Mouse (Mus musculus) left cerebral cortex, adult 9 months (tissue): Measurements from ENCODE around the gene Gm11060.
A peak's percentile ranks its signal among the peaks of the same experiment; 100 is the strongest.

Experiments
- DNase-seq, 2 experiments: peaks; one replicate each; pipeline ENCODE4 v3.0.0; 2022; ENCODE audit warnings: low spot score in 2 of 2

Gm11060 gene

DNA sequence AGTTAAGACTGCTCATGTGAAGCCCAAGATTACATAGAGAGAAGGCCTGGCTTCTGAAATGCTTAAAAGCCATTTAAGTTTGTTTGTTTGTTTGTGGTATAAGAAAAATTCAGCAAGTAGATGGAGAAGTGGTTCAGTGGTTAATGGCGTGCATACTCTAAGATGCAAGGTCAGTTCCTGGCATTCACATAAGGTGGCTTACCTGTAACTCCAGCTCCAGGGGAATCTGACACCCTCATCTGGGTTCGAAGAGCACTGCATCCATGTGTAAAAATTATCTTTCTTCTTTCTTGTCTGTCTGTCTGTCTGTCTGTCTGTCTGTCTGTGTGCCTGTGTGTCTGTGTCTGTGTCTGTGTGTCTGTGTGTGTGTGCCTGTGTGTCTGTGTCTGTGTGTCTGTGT, at the start of gene Gm11060:
Gene Gm11060 (plus strand): TSS at position 301 of the 400 bp plus-strand sequence.
- DNase-seq: no peak

DNA sequence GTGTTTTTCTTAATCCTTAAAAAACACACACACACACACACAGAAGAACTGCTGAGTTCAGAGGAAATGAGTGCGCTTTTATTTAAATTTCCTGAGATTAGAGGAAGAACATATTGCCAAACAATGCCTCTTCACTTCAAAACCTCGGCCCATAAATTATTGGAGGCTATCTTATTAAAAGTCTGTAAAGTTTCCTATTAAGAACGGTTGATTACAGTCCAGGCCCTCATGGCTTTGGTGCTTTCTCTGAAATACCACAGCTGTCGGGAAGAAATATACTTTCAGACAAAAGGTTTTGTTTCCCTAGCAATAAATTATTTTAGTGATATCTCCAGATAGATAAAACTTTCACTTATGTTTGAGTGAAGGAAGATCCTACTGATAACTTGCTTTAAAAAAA, 48.7 kb upstream of the Gm11060 start:
- no peak for DNase-seq

DNA sequence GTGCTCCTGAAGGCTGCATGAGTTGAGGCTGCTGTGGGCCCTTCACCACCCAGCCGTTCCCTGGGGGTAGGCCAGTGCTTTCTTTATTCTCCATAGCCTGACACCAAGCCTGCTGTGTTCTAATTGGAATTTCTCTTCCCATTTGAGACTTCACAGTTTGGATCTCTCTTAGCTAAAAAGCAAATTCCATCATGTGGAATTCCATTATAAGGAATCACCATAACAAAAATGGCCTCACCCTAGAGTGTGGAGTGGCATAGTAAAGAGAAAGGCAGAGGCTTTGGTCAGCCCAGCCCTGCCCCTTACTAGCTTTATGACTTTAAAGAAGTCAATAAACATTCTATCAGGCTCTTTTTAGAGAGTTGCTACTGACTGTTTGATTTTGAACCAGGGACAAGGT, 43.5 kb upstream of the Gm11060 start:
- DNase-seq: no peak

DNA sequence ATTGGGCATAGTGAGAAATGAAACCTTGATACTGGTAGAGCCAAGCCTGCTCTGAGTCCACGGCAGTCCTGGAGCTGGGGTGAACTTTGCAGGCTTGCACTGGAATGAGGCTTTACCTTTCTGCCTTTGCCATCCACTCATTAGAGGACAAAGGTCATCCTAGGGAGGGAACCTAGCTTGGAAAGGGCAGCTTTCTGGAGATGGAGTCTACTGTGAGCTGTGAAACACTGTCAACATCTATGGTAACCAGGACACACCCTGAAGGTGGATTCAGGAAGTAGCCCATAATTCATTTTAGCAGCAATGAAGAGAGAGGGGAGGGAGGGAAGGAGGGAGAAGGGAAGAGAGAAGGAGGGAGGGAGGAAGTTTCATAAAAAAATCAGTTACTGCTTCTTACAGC, 36.3 kb upstream of the Gm11060 start:
- no peak for DNase-seq

DNA sequence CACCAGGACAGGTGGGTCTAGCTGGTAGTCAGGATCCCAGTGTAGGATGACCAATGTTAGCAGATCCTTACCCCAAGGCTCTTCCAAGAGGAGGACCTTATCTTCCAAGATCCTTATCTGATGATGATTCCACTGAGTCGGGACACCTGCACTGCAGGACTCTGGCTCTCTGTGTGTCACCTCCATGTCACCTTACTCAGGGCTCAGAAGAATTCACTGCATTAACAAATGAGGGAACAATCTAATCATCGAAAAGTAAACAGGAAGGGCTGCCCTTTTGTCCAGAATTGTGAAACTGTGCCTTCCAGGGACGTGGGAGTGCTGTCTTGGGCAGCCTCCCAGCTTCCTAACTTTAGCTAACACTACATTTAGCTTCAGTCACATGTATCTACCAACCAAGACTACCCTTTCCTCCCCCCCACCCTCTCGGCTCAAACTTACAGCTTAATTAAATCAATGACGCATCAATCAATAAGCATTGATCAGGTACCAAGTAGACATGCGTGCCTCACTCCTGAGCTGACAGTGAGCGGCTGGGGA, 33.2 kb upstream of the Gm11060 start:
- peak in 1 of 2 experiments; percentile 6 for DNase-seq

DNA sequence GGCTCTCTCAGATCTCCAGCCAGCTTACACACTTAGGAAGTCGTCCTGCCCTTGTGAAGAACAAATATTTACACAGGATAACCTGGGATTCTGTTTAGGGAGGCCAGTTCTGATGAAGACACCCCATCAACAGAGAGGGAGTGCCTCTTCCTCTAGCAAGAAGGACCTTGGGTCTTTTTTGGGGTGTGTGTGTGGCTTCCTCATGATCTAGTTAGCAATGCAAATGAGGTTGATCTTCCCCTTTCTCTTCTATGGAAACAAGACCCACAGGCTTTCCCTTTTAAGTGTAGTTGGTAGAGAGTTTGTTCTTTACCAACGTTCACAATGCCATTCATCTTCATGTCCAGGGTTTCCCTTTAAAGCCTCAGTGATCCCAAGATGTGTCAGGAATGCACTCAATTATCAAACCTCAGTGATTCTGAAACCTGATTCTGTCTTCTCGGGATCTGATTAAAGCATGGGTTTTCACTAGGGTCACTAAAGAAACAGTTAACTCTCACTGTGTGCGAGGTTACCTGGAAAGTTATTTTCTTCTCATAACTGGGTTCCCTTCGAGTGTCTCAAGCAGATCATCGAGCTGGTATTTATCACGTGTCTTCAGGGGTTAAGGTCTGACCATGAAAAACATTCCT, 29.0 kb upstream of the Gm11060 start:
- DNase-seq: no peak

DNA sequence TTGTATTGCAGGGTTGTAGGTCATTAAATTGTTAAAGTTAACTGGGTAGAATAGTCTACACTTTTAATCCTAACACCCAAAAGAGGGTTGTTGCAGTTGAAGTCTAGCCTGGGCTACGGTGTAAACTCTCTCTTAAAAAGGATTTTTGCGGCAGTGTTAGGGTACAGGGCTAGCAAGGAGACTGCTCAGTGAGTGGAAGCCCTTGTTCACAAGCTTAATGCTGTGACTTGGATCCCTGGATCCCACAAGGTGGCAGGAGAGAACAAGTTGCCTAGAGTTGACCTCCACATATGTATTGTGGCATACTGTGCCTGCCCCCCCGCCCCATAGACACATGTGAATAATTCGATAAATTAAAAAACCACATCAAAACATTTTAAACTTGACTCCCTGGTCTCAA, 19.3 kb upstream of the Gm11060 start:
- DNase-seq: no peak

DNA sequence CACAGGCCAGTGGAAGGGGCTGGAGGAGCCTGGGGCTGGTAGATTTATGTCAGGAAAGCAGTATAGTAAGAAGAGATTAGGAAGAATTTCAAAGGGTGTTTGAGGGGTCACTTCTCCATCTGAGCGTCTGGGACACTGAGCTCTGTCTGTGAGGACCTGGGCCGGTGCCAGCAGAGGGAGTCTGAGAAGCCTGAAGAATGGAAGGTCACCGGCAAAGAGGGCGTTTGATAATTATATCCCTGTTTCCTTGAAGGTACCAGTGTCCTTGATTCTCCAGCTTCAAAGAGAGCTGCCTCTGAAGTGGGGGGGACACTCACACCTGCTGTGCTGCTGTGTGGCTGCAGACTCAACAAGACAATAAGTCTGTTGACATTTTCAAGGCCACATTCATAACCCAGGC, 17.6 kb upstream of the Gm11060 start:
- no peak for DNase-seq

DNA sequence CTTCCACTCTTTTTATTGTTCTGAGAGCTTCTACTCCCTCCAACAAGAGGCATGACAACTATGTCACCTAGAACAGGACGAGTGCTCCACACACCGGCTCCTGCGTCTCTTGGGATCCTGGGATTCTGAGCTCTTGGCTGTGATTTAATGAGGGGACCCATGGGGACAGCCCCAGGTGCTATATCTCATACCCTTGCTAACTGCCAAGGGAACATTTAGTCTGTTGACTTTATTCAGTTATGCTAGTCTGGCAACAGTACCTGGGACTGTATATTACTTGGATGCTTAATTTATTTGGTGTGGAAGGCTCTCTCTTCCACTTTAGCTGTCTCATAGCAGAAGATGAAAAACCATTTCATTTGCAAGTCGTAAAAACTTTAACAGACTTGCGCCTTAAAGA, 16.0 kb upstream of the Gm11060 start:
- no peak for DNase-seq

DNA sequence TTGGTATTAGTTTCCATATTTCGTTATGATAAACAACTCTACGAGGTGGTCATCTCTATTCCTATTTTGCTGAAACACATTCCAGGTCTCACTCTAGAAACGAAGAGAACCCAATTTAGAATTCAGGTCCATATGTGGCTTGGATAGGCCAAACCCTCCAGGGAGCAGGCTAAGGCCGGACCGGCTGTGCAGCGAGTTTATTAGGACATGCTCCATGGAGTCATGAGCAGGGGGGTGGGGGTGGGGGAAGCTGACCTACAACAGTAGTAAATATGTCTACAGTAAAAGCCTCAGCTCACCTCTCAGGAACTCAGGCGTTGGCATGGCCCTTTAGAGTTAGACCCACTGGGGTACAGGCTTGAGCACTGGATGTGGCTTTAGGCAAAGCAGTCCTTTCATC, 14.7 kb upstream of the Gm11060 start:
- no peak for DNase-seq

DNA sequence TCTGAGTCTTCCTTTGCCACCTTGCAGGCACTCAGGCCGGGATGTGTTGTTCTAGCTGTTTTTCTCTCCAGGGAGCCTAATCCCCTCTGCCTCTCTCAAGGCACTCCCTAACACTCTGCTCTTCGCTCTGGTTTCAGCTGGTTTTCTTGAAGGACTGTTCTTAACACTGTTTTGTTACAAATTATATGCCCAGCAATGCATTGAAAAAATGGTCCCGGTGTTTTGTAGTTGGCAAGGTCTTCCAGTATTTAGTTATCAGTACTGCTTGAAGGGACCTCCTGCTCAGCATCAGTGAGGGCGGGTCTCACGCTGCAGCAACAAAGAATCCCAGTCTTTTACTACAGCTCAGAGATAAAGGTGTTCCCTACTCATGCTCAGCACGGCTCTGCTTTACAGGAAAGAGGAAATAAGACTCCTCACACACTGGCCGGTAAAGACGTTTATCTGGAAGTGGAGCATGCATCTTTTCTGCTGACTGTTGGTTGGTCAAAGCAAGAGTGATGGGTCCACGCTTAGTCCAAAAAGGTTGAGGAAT, 9.5 kb upstream of the Gm11060 start:
- DNase-seq: no peak

DNA sequence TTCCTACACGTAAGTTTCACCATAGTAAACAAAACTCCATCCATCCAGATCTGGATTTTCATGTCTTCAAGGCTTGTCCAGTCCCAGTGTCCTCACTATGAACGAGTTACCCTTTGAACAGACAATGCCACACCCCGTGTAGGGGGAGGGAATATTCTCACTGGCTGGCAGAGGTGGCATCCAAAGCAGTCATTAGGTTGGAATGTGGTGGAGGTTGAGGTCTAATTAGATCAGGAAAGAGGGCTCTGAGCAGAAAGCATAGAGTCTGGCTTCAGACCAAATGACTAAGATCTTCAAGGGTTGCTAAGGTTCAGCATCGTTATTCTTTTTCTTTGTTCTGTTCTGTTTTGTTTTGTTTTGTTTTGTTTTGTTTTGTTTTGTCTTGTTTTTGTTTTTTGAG, 7.8 kb upstream of the Gm11060 start:
- DNase-seq: no peak

DNA sequence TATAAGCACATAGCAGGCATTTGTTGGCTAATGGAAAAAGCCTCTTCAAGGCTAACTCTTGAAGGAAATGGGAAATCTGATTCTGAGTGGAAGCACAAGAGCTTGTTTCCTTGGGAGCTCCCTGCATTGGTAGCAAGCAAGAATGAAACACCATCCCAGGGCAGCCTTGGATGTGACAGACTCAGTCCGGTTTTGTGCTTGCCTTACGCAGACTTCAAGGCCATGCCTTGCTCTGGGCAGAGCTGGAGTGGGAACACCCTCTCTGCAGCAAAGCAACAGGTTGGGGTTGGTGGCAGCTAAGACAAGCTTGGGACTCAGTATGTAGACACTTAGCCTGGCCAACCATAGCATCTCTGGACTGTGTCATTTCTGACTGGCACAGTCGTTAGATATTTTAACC, 5.7 kb upstream of the Gm11060 start:
- no peak for DNase-seq

DNA sequence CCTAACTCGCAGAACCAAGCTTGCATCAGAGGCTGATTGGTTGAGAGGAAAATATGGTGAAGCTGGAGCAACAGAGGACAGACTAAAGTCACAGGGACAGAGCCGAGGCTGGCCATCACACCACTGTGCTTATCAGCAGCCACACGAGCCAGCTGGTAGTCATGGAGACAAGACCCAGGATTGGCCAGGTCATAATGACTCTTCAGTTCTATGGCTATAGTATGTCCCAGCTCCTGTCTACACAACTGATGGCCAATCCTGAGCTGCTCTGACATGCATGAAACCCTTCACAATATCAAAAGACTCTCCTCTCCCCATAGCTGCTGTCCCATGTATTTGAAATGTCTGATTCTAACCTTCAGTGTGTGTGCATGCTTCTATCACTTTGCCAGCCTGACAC, 3.8 kb upstream of the Gm11060 start:
- DNase-seq: no peak

DNA sequence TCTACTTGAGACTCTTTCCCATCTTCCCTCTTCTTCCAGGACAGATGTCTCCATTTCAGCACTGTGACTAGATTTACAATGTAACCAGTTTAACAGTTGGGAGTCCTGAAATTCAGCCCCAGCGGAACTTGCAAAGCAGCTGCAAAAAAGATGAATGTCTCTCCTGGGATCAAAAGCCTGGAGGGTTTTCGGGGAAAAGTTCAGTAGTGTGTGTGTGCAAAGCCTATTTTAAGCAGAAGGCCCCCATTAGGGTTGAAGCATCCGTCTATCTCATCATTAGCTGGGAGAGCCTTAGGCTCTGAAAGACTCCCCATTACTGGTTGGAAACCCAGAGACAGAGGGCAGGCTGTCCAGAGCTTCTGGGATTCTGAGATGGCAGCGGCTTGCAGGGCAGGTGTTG, 2.7 kb upstream of the Gm11060 start:
- DNase-seq: no peak

DNA sequence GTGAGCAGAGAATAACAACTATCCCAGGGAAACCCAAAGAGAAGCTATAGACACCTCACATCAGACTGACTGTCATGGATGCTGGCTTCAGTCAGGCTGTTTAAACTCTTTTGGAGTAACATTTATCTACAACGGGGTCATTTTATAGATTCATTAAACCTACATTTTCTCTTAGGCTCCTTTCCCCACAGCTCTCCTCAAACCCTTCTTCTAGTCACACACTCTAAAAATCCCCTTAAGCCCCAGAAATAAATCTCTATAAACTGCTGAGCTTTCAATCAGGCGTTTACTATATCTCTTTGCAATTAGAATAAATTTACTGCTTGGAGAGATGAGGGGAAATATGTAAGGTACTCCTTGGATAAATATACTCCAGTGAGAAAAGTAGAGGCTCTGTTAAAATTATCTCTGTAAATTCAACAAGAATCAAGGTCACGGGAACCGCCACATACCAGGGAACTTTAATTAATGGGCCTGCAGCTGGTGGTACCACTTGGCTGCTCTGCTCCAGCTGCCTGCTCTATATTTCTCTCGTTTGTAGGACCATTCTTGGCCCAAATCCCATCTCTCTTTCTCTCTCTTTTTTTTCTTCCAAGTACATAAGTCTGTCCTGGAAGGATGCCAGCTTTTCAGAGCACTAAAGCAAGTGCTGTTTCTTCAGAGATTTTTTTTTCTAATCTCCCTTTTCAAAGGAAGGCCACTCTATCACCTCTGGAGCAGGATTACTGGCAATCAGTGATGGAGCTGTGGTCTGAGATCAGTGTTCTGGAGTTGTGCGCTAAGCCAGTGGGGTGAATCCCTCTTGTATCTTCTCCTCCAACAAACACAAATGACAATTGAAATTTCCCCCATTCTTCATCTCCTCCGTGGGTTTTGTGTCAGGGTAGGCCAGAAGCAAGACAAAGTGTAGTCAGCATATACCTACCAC, 2.0 kb upstream of the Gm11060 start:
- peak; percentile 8 to 14 for DNase-seq

DNA sequence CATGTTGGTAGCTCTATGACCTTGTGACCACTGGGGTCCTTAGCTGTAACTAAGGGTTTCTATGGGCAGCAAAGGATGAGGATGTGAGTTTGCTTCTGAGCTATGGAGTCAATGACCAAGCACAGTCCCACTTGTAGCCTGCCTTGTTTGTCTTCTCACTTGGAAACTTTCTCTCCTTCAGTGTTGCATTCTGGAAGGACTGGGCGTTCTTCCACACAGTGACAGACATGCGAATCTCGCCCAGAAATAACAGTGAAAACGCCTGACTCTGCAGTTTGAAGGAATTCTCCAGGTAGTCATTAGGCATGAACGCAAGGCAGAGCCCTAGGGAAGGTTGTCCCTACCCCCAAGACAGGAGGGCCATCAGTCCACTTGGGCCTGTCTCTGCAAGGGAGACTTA, 827 bp upstream of the Gm11060 start:
- DNase-seq: no peak

DNA sequence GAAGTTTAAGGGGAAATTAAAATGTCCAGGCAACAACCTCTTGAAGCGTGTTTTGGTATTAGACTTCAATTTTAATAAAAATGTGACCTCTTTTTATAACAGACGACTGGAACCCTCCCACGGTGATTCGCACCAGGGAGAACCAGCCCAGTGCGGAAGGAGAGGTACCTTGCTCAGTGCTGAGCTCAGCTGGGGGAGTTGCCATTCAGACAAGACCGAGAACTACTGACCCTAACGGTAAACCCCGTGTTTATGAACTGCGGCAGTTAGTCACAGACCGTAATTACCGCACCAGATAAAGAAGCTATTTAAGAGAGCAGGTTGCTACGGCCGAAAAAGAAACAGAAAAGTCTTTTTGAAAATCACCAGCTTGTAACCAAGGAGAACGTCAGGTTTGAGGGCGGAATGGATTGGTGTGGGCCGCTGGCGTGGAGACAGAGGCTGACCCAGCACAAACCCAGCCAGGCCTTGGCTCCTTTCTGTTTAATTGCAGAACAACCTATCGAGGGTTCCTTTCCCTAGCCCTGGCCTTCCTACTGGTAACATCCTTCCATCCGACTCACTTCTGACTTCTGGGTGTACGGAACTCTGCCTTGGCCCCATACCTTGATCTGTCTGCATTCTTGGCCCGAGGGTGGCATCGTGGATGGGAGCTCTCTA, 5.6 kb downstream of the Gm11060 start:
- DNase-seq: no peak

DNA sequence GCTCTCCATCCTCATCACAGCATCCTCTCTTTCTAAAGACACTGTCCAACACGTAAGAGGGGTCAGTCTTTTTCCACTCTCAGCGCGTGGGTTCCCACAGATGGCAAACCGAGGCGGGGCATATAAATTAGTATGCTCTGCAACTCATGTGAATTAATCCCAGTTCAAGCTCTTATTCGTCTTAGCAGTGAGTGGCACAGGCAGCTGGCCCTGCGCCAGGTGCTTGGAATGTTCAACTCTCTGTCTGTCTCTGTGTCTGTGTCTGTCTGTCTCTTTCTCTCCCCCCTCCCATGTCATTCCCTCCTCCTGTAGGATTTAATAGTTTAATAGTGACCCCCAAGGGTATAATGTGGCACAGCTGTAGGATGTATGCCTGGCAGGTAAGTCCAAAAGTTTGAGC, 7.6 kb downstream of the Gm11060 start:
- no peak for DNase-seq

DNA sequence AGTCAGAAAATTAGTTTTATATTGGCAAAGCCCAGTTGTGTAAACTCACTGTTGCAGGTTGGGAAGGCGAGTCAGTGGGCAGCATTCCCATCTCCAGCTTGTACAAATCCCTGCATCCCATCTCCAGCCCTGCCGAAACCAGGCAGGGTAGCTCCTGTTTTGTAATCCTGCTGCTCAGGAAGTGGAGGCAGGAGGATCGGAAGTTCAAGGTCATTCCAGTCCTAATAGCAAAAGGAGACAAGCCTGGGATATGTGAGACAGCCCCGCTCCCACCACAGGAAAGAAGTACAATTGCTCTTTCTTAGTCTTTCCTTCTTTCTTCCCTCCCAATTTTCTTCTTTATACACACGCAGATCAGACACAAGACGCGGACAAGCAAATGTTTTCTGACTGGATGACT, 8.7 kb downstream of the Gm11060 start:
- DNase-seq: no peak

DNA sequence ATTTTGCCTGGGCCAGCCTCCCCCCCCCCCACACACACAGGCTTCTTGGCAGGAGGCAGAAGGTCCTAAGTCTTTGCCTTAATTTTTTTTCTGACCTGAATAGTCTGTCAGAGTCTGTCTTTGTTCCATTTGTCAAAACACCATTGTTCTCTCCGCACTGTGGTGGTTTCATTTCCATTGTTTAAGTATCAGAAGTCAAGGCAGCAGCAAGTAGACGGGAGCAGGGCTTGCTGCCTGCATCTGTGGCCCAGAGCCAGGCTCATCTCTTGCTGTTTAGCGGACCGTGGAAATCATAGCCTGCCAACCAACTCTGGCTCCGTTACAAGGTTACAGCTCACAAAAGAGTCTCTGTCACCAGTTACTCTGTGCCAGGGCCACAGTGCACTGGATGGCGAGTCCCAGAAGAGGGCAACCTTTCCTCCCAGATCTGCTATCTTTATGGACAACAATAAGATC, 16.9 kb downstream of the Gm11060 start:
- peak; percentile 60 to 84 for DNase-seq

DNA sequence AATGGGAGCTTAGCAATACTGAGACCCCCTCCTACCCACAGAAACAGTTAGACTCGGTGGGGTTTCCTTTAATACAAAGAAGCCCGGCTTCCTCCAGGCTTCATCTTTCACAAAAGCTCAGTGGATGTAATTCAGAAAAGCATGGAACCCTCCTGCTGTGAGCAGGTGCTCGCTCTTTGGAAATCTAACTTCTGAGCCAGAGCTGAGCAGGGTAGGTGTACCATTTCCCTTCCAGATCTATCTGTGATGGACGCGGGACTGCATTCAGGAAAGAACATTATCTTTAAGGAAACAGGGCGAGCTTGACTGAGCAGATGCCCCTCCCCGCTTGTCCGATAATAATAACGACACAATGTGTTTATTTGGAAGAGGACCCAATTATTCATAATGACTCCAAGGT, 22.3 kb downstream of the Gm11060 start:
- no peak for DNase-seq
